Comparison of ENCODE assay signal across 9 mouse cellular contexts in genomic region chr5:113832490-113832901, GRCm38 (mm10). TPM values are rescaled to one million over a fixed set of nuclear protein-coding genes. Genes with fewer than 3 reads are reported as not detected.
DNase-seq lines count a peak whose midpoint lies in the region; ATAC-seq lines count a peak whose summit lies in the region.
"Had no signal": no experiment of that assay in that cellular context is flagged by ENCODE, and none has a peak within 500 bp of the region (broad histone marks: within the 10 kb centered on the region; RNA-seq: fewer than 3 reads in every experiment).

Selplg (minus strand) TSS chr5:113832644.

- 32% methylated on average over 8 of the region's 8 CpGs for WGBS in limb, embryonic 12.5 days

- H3K36me3 ChIP-seq in limb, embryonic 12.5 days = no peaks in the 10 kb centered on the region

- no peak for DNase-seq in left cerebral cortex, adult 8-10 months (ENCODE audit: low spot score in 2 of 2)
- DNase-seq in left cerebral cortex, adult 9 months (ENCODE audit: low spot score in 2 of 2) = no peak
- peak; percentile 55 for DNase-seq in brain, adult 2 months (ENCODE audit: low read depth, low spot score)
- DNase-seq in thymus, adult 18-20 months = peak; percentile 82 to 92
- no peak for DNase-seq in heart, adult 9 months (ENCODE audit: low spot score in 2 of 2)
- DNase-seq in adipocyte (ENCODE audit: low spot score) = no peak
- DNase-seq in gastrocnemius, postnatal 4 days (ENCODE audit: low spot score in 2 of 2) = no peak

- H3K27ac ChIP-seq in limb, embryonic 12.5 days = peak within 1 kb of the TSS; percentile 9; the same call in 1 of the 2 replicates
- H3K27ac ChIP-seq: forebrain, embryonic 13.5 days had no signal

- no peaks in the 10 kb centered on the region for H3K9me3 ChIP-seq in limb, embryonic 12.5 days
- H3K9me3 ChIP-seq: forebrain, embryonic 13.5 days had no signal

- H3K4me2 ChIP-seq in limb, embryonic 12.5 days = no peak within 1 kb of the TSS
- H3K4me2 ChIP-seq: forebrain, embryonic 13.5 days had no signal

- H3K4me3 ChIP-seq in limb, embryonic 12.5 days (replicated peaks) = no peak within 1 kb of the TSS
- H3K4me3 ChIP-seq: forebrain, embryonic 13.5 days had no signal

- no peaks in the 10 kb centered on the region for H3K27me3 ChIP-seq in limb, embryonic 12.5 days
- H3K27me3 ChIP-seq: forebrain, embryonic 13.5 days had no signal

- peaks cover 5% of the 10 kb centered on the region for H3K4me1 ChIP-seq in limb, embryonic 12.5 days (replicated peaks)

- no peak for ATAC-seq in limb, embryonic 12.5 days (ENCODE audit: insufficient number of reproducible peaks, insufficient read depth, low FRiP score, low TSS enrichment, low read depth)
- ATAC-seq: forebrain, embryonic 13.5 days had no signal

- H3K9ac ChIP-seq in limb, embryonic 12.5 days (replicated peaks) = no peak within 1 kb of the TSS
- H3K9ac ChIP-seq: forebrain, embryonic 13.5 days had no signal

RNA-seq across cellular contexts. Expression of gene Selplg, which starts in this region (rescaled TPM):
- total RNA-seq in left cerebral cortex, adult 8-10 months (2022) = 10 to 100 TPM; 26.2 to 60.3 (median 40.2) TPM
- polyA plus RNA-seq in limb, embryonic 12.5 days (2016; fragmentation: Nextera tagmentation; extraction: Ambion mirVana) = 1.4 and 1.8 TPM in 2 replicates
- 1 to 10 TPM; 3.0 to 3.1 TPM for total RNA-seq in gastrocnemius, postnatal 4 days (2021)

Comparison
In these comparisons a context has a peak if more than half of its experiments do, and no peak if none do; other contexts are left out.
1. RNA of gene Selplg (total RNA-seq): 26.2 to 60.3 TPM in left cerebral cortex, adult 8-10 months; 3.0 to 3.1 TPM in gastrocnemius, postnatal 4 days; every median in the first group is over 4 times any median in the second.
2. DNase-seq: peak in brain, adult 2 months (single experiment) and thymus, adult 18-20 months (2 of 2); none in left cerebral cortex, adult 8-10 months (0 of 2), left cerebral cortex, adult 9 months (0 of 2), heart, adult 9 months (0 of 2), adipocyte (single experiment) and gastrocnemius, postnatal 4 days (0 of 2).